Mouse (Mus musculus) kidney, adult 2 months (tissue): ENCODE data around the gene Cst7. TPM values are rescaled to one million over a fixed set of nuclear protein-coding genes. Genes with fewer than 3 reads are reported as not detected.

Experiments used
- DNase-seq: peaks from one replicate; pipeline ENCODE4 v3.0.0; 2021
- H3K27ac ChIP-seq: fragments of 200-500 bp; 2 replicates; pipeline ENCODE4 v1.5.1; 2012; ENCODE audit warnings: low read depth, low read length, control low read depth, inconsistent platforms; ENCODE audit not compliant: insufficient read depth
- H3K27me3 ChIP-seq: fragments of 200-500 bp; replicated peaks from 2 replicates; pipeline ENCODE4 v1.6.1; 2012; ENCODE audit warnings: mild to moderate bottlenecking, moderate library complexity, low read length, inconsistent platforms; ENCODE audit not compliant: control insufficient read depth, insufficient read depth
- H3K36me3 ChIP-seq: fragments of 200-500 bp; 2 replicates; pipeline ENCODE4 v1.6.1; 2012; ENCODE audit warnings: mild to moderate bottlenecking, moderate library complexity, low read length, inconsistent platforms; ENCODE audit not compliant: control insufficient read depth, insufficient read depth
- H3K4me1 ChIP-seq: fragments of 200-500 bp; 2 replicates; pipeline ENCODE4 v1.6.1; 2011; ENCODE audit warnings: low read length; ENCODE audit not compliant: control insufficient read depth, insufficient read depth
- H3K4me3 ChIP-seq: fragments of 200-500 bp; 2 replicates; pipeline ENCODE4 v1.5.1; 2011; ENCODE audit warnings: mild to moderate bottlenecking, low read depth, low read length, control low read depth; ENCODE audit not compliant: insufficient read depth
- CTCF ChIP-seq: fragments of 200-500 bp; conservative IDR thresholded peaks from 2 replicates; pipeline ENCODE4 v1.5.1; 2011; ENCODE audit warnings: low read depth, mild to moderate bottlenecking, control low read depth, low read length, moderate library complexity, mixed read lengths; ENCODE audit not compliant: insufficient read depth, insufficient read length
- POLR2A ChIP-seq: fragments of 200-500 bp; IDR thresholded peaks from one replicate; pipeline ENCODE4 v1.6.1; 2011; ENCODE audit warnings: low read depth, low read length, control low read depth
- WGBS: fragments of 180-500 bp; shearing (Covaris S2); methylation state at CpG from one replicate; pipeline ENCODE4 v1.1.7; 2018; 5-methylcytosine and 5-hydroxymethylcytosine counted together
- polyA plus RNA-seq: library from polyadenylated mRNA; depleted of rRNA; stranded (reverse); fragments of >200 nt; gene quantifications from 2 replicates; pipeline ENCODE4 v1.2.3, GENCODE M21; 2012

The Cst7 gene
- polyA plus RNA-seq, 1 experiment, result 1.3 TPM

DNA sequence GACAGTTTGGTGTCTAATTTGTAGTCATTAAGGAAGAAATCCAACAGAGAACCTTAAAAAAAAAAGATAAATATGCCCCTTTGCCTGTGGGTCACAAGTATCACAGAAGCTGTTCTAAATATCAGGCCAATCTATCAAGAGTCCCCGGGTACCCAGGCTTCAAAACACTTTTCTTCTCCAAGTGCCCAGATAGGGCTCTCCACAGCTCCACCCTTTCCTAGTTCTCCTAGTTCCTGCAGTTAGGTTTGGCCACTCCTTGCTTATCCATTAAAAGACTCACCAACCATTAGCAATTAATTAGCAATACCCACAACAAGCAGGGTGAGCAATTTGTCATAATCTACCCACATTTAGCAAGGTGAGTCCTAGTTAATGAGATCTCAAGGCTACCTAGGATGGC, 36.9 kb downstream of the Cst7 start:
- H3K27ac ChIP-seq, result no peak overlapping the region
- no peak for TF ChIP-seq POLR2A
- no peak for TF ChIP-seq CTCF
- WGBS, result 59% methylated on average over 1 of the region's 1 CpGs
- H3K4me3 ChIP-seq, result no peak overlapping the region
- no peak for DNase-seq
- no peaks in the 10 kb centered on the region for H3K27me3 ChIP-seq
- H3K36me3 ChIP-seq, result peaks cover 1% of the 10 kb centered on the region; the same call in 1 of the 2 replicates
- peaks cover 11% of the 10 kb centered on the region; the same call in 1 of the 2 replicates for H3K4me1 ChIP-seq

DNA sequence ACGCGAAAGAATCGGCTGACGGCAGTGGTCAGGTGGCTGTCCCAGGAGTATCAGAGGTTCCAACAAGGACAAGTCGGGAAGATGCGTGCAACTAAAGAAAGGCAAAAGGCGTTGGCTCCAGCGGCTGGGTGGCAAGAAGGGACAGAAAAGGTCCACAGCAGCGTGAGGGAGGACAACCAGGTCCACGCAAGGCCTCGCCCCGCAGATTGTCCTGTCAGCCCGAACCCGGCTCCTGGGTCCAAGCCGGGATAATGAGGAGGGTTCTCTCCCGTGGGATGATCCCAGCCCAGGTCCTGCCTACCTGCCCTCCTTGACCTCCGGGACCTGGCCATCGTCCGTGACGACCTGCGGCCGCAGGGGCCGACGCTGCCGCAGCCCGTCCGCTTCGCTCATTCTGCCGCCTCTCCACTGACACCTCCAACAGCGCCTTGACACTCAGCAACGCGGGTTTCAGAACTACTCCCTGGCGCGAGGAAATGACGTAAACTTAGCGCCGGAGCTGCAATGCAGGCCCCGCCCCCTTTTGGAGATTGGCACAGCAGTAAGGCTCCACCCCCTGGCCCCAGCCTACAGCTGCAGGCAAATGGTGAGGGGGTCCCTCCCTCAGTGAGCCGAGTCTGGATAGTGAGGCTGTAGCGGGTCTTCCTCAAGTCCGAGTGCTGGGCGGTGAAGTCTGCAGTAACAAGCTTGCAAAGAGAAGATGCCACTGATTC, 38.0 kb downstream of the Cst7 start, which contains the start of gene Apmap:
Gene Apmap, minus strand, starts transcription at position 481 of the 713 bp plus-strand sequence.
- Histone ChIP-seq H3K27me3 (no peaks in the 10 kb centered on the region), H3K4me1 (peaks cover 11% of the 10 kb centered on the region; the same call in 1 of the 2 replicates), H3K27ac (no peak within 1 kb of the TSS), H3K36me3 (peaks cover 1% of the 10 kb centered on the region; the same call in 1 of the 2 replicates), H3K4me3 (peak within 1 kb of the TSS; percentile 95)
- under 1% methylated on average over 42 of the region's 42 CpGs for WGBS
- DNase-seq, result peak; percentile 97
- TF ChIP-seq CTCF (no peak), POLR2A (peak; percentile 37)

- Histone ChIP-seq H3K36me3 (peaks cover 1% of the 10 kb centered on the region; the same call in 1 of the 2 replicates), H3K4me3 (peak overlapping the region; percentile 95; the same call in 1 of the 2 replicates), H3K27ac (no peak overlapping the region), H3K4me1 (peaks cover 11% of the 10 kb centered on the region; the same call in 1 of the 2 replicates), H3K27me3 (no peaks in the 10 kb centered on the region)
- DNase-seq, result peak; percentile 80
- TF ChIP-seq POLR2A, result no peak
- 0 out of 2 replicates have a peak, but pooled peaks have one; percentile 15 for TF ChIP-seq CTCF
- whole genome bisulfite sequencing, result 1% methylated on average over 10 of the region's 10 CpGs
Measured at GRCm38 (mm10) chr2:150608872-150609560, 38.8 kb downstream of the Cst7 start.

- Histone ChIP-seq H3K4me1 (peaks cover 7% of the 10 kb centered on the region; the same call in 1 of the 2 replicates), H3K27ac (no peak overlapping the region), H3K36me3 (peaks cover 1% of the 10 kb centered on the region; the same call in 1 of the 2 replicates), H3K4me3 (no peak overlapping the region), H3K27me3 (no peaks in the 10 kb centered on the region)
- TF ChIP-seq POLR2A (no peak), CTCF (no peak)
- 77% methylated on average over 3 of the region's 3 CpGs for WGBS
- DNase-seq, result no peak
Measured at GRCm38 (mm10) chr2:150610097-150610496, 39.9 kb downstream of the Cst7 start.

DNA sequence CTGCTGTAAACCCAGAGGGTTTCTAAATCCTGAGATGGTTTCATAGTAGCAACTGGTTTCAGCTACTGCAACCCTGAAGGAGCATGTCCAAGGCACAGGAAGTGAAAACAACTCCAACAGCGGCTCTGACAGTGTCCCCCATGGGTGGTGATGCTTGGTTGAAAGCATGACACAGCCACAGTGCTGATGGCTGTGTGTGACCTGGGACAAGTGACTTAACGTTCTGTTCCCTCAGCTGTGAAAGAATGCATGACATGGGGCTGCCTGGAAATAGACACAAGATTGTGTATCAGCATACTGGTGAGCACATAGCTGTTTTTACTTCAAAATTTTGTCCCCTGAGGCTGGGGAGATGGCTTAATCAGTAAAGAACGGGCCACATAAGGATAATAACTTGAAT, 51.5 kb downstream of the Cst7 start:
- Histone ChIP-seq H3K36me3 (no peaks in the 10 kb centered on the region; the same call in 1 of the 2 replicates), H3K4me3 (no peak overlapping the region), H3K27ac (no peak overlapping the region), H3K27me3 (no peaks in the 10 kb centered on the region), H3K4me1 (no peaks in the 10 kb centered on the region)
- WGBS, result 59% methylated on average over 3 of the region's 3 CpGs
- no peak for DNase-seq
- TF ChIP-seq CTCF, result no peak

DNA sequence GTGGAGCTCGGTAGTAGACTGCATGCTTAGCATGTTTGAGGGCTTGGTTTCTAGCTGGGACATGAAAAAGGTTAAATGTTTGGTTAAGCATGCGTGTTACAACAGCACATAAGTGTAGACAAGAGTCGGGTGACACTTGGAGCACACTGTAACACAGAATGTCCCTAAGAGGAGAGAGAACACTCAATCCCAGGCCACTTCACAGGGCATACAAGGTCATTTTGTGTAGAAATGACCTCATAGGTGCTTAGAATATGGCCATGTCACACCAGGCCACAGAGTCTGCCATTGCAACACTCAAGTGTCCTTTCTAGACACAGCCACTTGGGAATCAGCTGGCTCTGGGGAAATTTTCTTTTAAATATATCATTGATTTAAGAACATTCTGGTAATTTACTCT, 53.7 kb downstream of the Cst7 start:
- Histone ChIP-seq H3K27me3 (no peaks in the 10 kb centered on the region), H3K4me1 (no peaks in the 10 kb centered on the region), H3K4me3 (no peak overlapping the region), H3K27ac (no peak overlapping the region), H3K36me3 (no peaks in the 10 kb centered on the region; the same call in 1 of the 2 replicates)
- 87% methylated on average over 3 of the region's 3 CpGs for WGBS
- TF ChIP-seq CTCF (no peak), POLR2A (no peak)
- no peak for DNase-seq

DNA sequence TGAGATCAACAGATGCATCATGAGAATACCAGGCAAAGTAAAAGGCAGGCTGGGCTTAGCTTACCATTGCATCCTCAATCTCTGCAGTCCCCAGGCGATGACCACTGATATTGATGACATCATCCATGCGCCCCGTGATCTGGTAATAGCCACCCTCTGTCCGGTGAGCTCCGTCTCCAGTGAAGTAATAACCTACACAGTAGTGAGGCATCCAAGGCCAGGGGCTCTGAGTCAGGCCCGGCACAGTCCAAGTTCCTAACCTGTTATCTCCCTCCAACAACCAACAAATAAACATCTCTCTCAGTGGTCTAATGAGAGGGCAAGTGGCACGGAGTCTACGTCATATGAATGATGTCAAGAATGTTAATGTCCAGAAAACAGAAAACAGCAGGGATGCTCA, 54.7 kb downstream of the Cst7 start:
- Histone ChIP-seq H3K4me1 (no peaks in the 10 kb centered on the region), H3K4me3 (no peak overlapping the region), H3K27me3 (no peaks in the 10 kb centered on the region), H3K27ac (no peak overlapping the region), H3K36me3 (no peaks in the 10 kb centered on the region; the same call in 1 of the 2 replicates)
- WGBS, result 89% methylated on average over 8 of the region's 8 CpGs
- TF ChIP-seq POLR2A (no peak), CTCF (no peak)
- no peak for DNase-seq
